Mouse (Mus musculus) spleen, postnatal 14 days (tissue): Measurements from ENCODE around the gene Hjurp.
A peak's percentile ranks its signal among the peaks of the same experiment; 100 is the strongest.

Experiments
- DNase-seq, 2 experiments: peaks; one replicate each; pipeline ENCODE4 v3.0.0; 2021 to 2022; ENCODE audit warnings: low spot score in 2 of 2

The Hjurp gene

GRCm38 (mm10) chr1:88261706-88262105, 15.7 kb downstream of the Hjurp start:
- no peak for DNase-seq

GRCm38 (mm10) chr1:88260604-88261377, 16.6 kb downstream of the Hjurp start:
- peak in 1 of 2 experiments; percentile 14 for DNase-seq

DNA sequence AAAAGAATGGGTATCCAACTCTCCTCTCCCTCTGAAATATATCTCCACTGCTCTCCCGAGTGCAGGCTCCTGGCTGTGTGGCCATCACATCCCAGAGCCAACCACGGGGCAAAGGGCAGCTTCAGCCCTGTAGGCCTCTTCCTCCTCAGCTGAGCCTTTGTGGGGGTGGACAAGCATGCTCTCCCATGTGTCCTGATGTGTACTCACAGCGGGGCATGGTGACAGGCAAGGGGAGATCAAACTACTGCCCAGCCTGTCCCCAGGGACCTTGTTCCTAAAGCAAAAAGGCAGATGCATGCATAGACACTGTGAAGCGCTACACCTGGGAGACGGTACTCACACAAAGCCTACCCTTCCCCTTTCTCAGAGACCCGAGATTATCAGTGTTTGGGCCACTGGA, 17.3 kb downstream of the Hjurp start:
- DNase-seq, result no peak

DNA sequence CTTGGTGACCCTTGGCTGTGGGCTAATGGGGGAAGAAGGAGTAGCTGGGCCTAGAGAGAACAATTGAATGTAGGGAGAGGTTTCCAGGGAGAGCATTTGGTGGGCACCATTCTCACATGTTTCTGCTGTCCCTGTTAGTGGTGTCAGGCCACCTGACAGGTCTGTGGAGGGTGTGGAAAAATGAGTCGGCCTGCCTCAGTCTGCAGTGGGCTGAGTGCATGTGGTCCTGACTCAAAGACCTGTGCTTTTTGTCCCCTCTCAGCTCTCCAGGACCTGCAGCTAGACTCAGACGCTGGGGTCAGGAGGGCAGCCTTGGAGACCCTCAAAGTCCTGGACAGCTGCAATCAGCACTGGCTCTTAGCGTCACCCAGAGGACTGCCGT, 17.8 kb downstream of the Hjurp start:
- no peak for DNase-seq

- no peak for DNase-seq
Observed at GRCm38 (mm10) chr1:88258881-88259642, 18.4 kb downstream of the Hjurp start.

DNA sequence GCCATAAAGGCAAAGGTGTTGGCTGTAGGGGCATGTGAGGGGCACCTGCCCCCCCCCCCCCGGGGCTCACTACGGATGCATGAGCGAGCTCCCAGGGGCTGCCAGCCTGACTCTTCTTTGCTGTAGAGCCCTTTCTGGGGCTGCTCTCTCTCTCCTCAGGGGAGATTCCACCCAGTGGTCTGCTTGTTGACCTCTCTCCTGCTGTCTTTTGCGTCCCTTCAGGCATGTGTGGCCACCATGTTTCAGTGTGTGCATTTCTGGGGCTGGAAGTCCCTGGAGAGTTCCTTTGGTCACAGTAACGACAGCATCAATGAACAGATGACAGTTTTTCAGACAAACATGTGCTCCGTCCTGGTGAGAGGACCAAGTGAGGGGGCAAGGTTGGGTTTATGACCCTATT, 19.1 kb downstream of the Hjurp start:
- no peak for DNase-seq

- no peak for DNase-seq
Observed at GRCm38 (mm10) chr1:88257681-88258080, 19.8 kb downstream of the Hjurp start.

DNA sequence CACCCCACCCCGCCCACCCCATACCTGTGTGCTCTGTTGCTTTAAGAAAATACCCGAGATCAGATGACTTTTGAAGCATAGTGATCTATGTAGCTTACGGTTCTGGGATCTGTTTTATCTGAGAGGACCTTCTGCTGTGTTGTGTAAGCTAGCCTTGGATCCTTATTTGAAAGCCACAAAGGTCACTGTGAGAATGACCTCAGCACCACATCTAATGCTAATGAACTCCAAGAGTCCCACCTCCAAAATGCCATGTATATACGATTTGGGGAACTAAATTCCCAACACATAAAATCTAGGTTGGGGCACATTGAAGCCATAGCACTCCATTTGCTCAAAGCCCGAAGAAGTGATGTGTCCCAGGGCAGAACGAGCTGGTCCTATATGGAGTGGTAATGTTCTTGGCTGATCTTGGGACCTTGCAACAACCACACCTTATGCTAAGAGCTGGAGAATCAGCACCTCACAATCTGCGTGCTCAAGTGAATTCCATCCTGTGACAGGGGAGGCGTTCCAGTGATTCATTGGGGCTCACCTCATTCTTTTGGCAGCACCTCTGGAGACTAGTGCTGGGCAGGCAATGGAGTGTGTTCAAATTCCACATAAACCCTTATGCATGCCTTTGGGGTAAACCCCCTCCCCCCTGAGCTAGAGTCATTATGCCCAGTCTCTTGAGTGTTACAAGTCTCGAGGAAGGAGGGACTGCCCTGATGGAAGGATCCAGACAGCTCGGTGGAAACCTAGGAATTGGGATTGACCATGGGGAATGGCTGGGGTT, 20.4 kb downstream of the Hjurp start:
- no peak for DNase-seq

GRCm38 (mm10) chr1:88255989-88256754, 21.3 kb downstream of the Hjurp start:
- DNase-seq, result no peak

- DNase-seq, result no peak
Observed at GRCm38 (mm10) chr1:88255466-88255857, 22.0 kb downstream of the Hjurp start.

- no peak for DNase-seq
Observed at GRCm38 (mm10) chr1:88254793-88255465, 22.5 kb downstream of the Hjurp start.

GRCm38 (mm10) chr1:88253540-88253939, 23.9 kb downstream of the Hjurp start:
- no peak for DNase-seq

DNA sequence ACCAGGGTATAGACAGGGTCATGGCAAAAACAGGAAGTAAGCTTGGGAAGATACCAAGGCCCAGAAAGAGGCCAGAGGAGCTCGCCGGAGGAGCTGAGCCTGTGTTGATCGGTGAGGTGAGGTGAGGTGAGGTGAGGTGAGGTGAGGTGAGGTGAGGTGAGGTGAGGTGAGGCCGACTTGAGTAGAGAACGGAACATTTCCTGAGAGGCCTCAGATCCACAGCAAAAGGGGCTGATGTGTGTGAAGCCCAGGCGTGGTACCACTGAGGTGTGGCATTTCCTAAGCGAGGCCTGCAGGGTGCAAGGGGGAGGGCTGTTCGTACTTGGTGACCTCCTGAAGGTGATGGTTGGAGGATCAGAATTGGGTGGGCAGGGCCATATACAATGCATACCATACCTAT, 24.3 kb downstream of the Hjurp start:
- DNase-seq, result no peak

DNA sequence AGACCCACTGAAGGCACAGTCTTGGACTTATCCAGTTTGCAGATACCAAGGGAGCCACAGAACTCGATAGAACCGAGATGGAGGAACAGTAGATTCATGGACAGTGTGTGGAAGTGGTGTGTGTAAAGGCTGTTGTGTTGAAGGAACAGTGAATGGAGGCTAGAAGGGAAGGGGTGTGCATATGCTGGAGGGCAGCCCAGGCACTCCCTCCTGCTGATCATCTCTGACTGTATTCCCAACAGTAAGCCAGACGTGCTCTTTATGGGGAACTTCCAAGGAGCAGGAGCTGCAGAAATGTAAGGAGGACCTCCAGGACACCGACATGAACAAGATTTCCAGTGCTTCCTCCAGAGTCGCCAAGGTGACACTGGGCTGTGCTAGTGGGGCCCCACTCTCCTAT, 27.4 kb downstream of the Hjurp start:
- DNase-seq, result no peak

DNA sequence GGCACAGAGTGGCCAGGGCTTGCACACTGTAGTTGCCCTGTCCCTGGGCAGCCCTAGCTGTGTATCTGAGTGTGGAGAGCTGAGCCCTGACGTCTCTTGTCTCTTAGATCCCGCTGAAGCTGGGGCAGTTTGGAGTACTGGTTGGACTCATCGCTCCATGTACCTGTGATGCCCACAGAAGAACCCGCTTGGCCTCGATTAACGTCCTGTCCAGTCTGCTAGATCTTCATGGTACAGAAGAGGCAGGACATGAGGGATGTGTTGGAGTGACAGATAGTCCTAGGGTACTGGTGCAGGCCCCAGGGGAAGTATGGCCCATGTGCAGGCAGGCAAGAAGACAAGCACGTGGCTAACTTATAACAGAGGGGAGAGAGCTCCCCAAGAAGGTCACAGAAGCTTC, 27.8 kb downstream of the Hjurp start:
- no peak for DNase-seq

- no peak for DNase-seq
Observed at GRCm38 (mm10) chr1:88248658-88249057, 28.8 kb downstream of the Hjurp start.

DNA sequence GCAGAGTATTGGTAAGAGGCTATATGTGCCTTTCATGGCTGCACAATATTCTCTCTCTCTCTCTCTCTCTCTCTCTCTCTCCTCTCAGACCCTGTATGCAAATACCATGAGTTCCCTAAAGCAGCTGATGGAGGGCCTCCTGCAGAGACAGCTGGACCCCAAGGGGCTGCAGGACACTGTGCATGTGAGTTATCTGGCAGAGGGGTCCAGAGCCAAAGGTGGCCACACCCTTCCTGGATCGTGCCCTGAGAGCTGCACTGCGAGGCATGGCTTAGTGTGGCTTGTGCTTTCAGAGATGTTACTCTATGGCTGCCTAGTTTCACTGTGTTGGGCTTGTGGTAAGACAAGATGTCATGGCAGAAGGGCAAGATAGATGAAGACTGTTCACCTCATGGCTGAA, 29.8 kb downstream of the Hjurp start:
- DNase-seq, result peak in 1 of 2 experiments; percentile 26

- DNase-seq, result no peak
Observed at GRCm38 (mm10) chr1:88246386-88246785, 31.0 kb downstream of the Hjurp start.

- peak in 1 of 2 experiments; percentile 32 for DNase-seq
Observed at GRCm38 (mm10) chr1:88245881-88246280, 31.6 kb downstream of the Hjurp start.

DNA sequence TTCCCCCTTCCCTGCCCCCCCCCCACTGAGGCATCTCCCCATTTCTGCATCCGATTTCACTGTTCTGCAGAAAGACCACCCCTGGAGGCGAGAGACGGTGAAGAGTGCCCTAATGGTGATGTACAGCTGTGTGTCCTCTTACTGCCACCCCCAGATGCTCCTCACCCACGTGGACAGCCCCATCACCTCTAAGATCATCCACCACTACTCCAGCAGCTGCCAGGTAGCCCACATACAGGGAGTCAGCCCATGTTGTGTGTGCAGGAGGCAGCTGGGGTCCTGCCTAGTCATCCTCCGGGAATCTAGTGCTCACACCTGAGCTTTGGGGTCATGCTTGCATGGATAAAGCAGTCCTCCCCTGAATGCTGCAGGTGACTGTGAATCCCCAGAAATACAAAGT, 33.6 kb downstream of the Hjurp start:
- DNase-seq, result peak in 1 of 2 experiments; percentile 25

GRCm38 (mm10) chr1:88240579-88240978, 36.9 kb downstream of the Hjurp start:
- peak in 1 of 2 experiments; percentile 27 for DNase-seq
